Mouse (Mus musculus): ENCODE measurements at regions not wholly inside any gene's neighbourhood (a gene's known extent, or its start where the extent isn't known, plus 50 kb on each side); places are given as distances from the start of the nearest gene placed in this dataset.
A peak's percentile ranks its signal among the peaks of the same experiment; 100 is the strongest.

DNA sequence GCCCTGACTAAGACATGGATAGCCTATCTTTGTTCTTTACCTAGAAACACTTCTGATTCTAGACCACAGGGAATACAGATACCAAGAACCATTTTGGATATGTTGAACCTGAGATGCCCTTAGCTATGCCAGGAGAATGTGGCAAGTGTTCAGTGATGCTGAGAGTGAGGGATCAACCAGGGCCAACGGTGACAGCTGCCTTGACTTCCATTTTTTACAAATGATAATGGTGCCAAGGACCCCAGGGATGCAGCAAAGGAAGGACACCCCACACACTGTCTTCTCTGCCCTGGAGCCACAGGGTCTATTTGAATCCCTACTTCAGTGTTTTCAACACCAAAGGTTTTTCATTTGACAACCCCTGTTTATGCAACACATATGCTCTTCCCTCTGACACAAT, 174.4 kb downstream of the Gsdmc2 start:
- no peak for DNase-seq

DNA sequence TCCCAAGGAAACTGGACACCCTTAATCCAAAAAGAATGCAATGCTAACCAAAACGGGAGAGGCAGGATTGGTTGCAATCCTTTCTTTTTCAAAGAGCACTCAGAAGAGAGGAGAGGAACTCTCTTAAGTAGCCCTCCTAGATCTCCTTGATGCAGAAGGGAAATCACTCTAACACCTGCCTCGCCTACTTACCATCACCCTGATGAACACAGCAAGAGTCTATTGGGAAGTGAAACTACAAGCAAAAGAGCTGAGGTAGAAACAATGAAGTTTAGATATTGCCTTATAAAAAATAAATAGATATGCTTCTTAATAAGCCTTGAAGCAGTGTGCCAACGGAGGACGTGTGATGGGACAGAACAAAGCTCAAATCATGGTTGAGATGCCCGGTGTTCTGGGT, 177.4 kb downstream of the Gsdmc2 start:
- DNase-seq: no peak

DNA sequence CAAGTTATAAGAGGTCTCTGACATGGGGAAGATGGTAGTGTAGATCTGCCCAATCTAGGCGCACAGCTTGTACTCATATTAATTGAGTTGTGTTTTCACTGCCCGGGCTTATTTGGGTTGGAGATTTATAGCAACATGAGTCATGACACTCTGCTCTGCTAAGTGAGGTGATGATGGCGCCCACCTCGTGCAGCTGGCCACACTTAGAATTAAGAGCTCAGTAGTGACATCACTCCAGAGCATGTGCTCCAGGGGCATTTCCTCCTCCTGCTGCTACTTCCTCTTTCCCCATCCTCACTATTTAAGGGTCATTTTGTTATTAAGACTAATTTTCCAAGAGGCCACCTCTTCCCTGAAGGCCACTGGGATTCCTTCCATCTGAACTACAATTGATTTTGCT, 179.5 kb downstream of the Gsdmc2 start:
- no peak for DNase-seq

DNA sequence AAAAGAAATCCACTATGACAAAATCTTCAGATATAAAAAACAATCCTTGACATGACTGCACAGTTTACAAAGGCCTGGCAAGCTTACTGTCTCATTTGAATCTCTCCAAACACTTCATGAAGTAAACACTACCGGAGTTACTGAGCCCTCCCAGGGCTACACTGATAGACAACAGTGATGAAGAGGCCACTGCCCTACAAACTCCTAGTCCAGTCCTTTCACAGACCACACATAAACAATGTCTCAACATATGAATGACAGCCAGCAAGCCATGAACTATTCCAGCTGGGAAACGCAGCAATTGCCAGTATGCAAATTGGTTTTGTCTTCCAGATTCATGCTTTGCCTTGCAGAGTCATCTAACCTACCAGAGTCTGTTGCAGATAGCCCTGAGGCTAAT, 180.1 kb downstream of the Gsdmc2 start:
- no peak for DNase-seq

DNA sequence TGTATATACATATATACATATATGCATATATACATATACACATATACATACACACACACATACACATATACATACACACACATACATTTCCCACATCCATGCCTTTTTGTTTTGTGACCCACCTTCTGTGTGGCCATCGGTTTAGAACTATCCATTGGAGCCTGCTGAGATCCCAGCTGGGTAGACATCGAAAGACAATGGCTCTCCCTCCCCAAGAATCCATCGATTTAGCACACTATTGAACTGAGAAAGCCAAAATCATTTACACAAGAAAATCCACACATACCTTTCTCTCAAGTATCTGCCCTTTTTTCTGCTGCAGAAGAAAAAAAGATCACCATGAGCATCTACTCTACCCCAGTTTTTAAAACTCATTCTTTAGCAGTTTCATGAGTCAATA, 182.8 kb downstream of the Gsdmc2 start:
- no peak for DNase-seq

DNA sequence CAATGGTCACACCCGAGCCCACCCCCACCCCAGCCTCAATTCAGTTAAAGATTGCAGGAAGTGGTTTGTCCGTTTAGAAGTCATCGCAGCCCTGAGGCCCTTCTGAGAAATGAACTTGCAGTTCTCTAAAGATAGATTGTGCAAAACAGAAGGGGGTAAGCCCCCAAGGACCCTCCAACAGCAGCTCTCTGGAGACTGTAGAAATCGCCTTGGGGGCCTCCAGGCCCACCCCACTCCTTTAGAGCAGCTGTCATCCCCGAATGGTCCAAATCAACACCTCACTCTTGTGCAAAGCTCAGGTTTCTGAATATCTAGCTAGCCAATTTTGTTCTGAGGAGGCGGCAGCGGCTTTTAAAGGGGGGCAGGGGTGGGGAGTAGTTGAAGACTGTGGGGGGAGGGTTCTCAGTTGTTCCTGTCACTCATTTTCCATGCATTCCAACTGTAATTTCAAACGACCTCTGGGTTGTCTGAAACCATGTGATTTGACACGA, 186.9 kb downstream of the Gsdmc2 start:
- DNase-seq: no peak

DNA sequence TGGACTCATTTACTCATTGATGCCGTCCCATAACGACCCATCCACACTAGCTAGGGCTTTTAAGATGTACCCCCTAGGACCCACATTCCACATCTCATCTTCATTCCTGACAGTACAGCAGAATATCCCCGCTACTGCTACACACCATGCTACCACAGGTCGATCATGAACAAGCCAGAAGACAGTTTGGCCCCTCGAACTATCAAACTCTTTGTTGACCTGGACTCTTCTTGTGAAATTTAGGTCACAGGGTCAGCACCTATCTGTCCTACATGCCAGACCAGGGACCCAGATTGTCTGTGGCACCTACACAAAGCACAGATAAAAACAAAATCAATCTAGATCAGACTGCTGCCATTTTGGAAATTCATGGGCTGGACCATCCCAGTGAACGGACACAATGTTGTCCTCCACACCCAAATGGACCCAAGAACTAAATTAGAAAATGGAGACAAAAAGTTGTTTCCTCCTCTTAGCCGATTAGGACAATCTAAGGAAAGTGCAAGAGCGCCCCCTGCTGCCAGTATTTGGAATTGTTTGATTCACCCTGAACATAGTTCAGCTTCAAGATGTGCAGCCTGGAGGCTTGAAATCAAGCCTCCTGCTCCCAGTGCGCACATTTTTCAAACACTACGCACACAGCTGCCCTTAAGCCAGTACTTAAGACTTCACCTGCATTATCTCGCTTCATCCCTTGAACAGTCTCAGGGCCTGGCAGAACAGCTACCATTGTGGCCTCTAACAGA, 192.6 kb downstream of the Gsdmc2 start:
- peak; percentile 57 to 86 for DNase-seq

DNA sequence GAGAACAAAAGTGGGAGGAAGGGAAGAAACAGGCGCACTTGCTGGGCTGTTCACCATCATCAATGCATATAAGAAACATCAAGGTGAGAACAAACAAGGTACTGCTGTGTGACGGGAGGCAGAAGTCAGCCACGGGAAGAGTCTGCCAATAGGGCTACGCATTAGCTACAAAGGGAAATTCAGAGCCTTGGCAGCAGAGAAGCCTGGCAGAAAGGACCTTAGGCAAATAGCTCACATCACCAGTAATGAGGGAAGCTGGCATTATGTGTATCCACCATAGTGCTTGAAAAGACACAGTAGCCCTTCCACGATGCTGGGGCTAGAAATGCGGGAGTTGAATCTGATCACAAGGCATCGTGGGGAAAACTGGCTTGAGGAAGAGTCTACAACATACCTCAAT, 193.9 kb downstream of the Gsdmc2 start:
- no peak for DNase-seq

DNA sequence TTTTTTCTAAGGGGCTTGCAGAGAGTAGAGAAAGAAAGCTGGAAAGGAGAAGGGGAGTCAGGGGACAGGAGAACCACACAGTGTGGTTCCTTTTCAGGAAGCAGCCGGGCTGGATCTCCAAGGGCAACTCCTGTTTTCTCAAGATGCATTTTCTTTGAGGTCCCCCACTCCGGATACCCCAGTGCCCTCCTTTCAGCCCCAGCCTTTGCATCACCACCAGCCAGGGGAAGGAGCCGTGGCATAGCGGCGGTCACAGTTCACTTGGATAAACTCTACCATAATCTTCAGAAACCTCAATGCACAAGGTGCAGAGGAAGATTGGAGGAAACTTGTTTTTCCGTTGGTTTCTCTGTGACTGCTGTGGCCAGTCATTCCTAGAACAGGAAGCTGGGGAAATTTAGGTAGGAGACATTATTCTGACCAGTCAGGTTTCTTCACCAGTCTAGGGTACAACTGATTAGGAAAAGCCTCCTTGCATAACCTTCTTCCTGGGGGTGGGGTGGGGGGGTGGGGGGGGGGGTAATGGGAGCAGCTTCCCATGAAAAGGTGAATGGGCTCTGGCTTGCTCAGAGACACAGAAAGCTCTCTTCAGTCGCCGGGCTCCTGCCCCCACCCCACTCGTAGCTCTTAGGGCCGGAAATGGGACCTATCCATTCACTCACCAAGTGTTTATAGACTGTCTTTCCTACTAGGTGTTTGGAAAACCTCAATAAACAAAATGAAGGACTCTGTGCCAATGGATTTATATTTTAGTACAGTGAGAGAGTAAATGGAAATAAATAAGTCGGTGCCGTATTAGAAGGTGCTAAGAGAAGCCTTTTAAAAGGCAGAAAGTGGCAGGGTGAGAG, 196.6 kb downstream of the Gsdmc2 start:
- DNase-seq: peak; percentile 12 to 38

DNA sequence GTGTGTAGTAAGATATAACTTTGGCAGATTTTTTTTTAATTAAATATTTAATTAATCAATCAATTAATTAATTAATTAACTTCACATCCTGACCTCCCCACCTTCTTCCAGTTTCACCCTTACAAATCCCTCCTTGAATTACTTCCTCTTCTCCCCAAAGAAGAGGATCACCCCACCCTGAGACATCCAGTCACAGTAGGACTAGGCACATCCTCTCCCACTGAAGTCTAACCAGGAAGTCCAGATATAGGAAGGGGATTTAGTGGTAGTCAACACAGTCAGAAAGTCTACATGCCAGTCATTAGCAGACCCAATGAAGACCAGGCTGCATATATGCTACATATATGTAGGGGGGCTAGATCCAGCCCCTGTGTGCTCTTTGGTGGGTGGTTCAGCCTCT, 220.2 kb downstream of the Gsdmc2 start:
- DNase-seq: no peak

DNA sequence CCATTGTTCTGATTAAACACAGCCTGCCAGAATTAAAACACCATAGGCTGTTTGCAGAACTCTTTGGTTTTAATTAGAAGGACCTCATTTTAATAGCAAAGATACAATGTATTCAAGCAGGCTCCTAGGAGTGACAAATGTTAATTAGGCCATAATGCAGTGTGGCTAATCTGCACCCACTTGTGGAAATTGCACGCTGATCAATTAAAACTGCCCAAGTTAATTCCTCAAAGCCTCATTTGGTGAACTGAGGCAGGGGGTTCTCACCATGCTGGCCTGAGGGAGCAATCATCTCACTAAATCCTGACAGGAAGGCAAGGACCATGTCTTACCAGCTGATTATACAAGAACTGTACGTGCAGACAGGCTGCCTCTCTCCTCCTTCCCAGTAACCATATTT, 220.7 kb downstream of the Gsdmc2 start:
- DNase-seq: no peak

DNA sequence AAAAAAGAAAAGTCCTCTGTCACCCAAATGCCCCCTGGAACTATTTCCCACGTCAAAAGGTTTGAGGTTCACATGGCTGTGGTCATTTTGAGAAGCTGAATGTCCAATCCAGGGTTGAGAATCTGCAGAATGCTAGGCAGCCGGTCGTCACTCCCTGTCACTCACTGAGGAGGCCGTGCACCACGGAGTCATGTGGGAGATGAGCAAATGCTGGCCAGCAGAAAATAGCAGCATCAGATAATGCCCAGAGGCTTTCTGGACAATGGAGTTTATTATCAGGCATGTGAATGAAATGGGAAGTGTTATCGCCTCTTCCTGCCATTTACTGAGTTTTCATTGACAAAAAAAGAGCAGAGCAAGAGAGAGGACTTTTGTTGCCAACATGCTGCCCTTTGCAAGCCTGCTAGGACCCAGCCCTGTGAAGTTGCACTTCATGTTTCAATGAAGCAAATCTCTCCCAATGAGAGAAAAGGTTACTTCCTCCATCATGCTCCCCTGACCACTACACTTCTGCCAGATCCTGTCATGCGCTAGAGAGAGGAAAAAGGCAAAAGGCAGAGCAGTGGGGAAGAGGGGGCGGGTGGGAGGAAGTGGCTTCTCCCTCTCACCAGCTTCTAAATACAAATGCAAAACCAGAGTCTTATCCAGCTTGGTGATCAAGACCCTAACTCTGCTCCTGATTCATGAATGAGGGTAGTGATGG, 228.3 kb downstream of the Gsdmc2 start:
- DNase-seq: peak in 1 of 2 experiments; percentile 15

DNA sequence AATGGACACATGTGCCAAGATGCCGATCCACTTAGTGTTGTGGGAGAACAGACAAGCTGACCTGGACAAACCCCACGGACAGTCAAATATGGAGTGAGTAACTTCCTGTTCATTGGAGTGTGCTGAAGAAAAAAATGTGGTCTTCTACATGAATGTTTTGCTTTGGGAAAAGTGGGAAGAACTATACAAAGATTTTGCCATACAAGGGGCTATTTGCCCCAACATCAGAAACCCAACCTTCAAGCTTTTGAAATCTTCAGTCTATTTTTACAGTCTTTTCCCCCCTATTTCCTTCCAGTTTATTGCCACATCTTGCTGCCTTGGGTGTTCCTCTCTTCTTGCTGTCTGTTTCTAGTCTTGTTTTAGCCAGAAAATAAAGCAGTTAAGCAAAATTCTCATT, 230.8 kb downstream of the Gsdmc2 start:
- no peak for DNase-seq

DNA sequence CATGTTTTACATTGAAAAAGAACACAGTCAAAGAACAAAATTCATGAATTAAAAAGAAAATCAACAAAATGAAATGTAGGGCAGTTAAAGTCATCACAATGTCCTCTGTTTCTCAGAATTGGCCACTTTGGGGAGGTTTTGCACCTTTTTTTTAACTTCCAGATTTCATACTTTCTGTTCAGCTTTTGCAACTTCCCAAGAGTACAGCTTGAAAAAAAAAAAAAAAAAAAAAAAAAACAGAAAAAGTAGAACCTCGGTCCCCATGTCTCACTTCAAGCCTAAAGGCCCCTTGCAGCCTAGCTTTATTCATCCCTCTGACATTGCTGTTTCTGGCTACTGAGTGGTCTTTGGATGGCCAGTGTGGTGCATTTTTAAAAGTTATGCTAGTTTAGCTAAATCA, 231.9 kb downstream of the Gsdmc2 start:
- no peak for DNase-seq

DNA sequence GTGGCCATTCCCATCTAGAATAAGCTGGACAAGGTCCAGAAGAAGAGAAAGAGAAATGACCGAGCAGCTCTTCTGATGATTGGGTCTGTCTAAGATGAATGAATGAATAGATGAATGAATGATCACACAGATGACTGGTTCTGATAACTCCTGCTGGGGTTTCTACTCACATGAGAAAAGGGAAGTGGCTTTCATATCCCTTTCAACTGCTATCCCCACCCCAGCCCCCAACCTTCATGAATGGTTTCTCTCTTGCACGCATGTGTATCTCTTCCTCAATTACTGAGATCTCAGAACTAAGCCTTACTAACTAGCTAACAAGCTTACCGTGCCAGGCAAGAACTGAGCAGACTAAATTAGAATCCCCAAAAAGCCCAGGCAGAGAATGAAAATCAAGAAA, 233.8 kb downstream of the Gsdmc2 start:
- DNase-seq: no peak

DNA sequence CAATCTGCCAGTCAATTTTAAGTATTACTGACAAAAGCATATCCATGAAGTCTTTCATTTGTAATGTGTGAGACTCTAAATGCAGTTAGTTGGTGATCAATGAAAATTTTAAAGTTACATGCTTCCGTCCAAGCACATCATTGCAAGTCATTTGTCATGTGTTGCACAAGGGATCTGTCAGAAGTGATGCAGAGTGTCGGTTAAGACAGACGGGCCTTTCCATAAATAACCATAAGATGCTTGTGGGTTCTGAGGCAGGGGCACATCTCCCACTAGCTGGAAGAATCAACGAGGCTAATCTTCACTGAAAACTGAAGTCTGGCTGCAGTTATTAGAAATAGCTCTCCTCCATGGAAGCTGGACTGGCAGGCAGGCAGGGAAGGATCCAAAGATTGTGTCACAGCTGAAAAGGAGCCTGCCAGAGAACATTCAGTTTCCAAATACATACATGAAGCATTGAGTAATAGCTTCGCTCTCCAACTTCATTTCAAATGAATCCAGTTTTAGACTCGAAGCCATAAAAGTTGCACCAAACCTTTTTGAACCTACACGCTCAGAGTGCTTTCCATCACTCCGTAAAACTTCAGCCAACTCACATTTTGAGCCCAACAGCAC, 241.8 kb downstream of the Gsdmc2 start:
- peak in 1 of 2 experiments; percentile 22 for DNase-seq

DNA sequence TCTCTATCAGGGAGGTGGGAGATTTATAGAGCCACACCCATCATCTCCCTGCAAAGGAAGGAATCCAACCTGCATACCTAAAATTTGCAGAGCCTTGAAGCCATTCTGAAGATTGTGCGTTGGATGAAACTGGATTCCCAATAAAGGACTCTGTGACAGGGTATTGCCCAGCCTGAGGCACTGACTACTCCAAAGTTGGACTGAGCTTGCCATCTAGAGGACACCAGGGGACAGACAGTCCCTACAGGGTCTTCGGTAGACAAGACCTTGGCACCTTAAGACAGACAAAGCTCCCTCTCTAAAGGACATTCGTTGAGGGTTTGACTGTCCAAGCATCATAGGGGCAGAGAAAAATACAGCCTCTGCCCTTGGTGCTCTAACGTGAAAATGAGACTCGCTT, 243.4 kb downstream of the Gsdmc2 start:
- DNase-seq: peak; percentile 30 to 63

DNA sequence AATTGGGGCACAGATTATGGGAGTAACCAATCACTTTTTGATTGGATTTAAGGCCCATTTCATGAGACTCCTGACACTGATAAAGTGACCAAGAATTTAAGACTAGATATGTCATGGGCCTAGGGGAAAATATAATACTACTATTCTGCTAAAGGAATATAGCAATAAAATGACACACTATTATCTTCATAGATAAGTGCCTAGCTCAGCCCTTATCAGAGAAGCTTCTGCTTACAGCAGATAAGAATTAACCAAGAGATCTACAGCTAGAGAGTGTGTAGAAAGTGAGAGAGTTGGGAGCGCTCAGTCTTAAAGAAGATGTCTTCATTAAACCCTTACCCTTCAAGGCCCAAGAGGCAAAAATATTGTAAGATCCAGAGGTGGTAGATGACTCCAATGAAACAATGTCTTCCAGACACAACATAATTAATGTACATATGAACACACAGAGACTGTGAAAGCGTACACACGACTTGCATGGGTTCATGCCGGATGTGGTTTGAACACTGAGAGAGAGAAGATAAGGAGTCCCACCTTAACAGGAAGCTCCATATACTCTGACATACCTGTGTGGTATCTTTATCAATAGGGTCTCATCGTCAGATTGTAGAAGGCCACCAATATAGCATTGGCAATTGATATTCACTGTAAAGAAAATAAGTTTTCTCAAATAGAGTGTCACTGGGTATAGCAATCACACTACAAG, 252.1 kb downstream of the Gsdmc2 start:
- DNase-seq: no peak

DNA sequence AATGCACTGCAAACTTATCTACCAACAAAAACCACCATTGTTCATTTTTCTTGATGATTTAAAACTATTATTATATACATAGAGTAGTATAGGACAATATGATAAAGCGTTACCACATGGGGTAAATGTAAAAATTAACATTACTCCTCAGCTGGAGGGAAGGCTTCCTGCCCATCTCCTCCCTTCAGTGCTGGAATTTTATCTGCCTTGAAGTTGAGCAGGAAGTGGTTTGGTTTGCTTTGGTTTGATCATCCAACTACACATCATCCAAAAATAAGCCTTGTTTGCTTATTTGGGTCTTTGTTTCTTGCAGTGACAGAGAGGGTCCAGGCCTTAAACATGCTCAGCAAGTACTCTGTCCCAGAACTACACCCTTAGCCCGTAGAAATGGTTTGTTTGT, 285.7 kb downstream of the Gsdmc2 start:
- no peak for DNase-seq

DNA sequence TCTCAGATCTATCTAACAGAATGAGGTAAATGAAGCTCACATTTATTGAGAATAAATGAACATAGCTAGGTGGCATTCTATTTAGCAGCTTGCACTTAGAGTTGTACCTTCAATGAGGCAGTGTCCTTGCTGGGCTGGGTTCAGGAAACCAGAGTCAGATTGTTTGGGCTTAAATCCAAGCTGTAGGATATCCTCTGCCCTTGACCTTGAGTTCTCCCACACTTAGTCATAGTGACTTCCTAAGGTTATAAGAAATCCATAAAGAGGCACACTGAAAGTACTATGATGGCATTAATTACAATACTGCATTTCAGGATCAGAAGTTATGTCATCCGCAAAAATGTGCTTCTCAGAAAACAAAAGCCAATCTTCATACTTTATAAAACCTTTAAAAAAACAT, 286.3 kb downstream of the Gsdmc2 start:
- DNase-seq: no peak

DNA sequence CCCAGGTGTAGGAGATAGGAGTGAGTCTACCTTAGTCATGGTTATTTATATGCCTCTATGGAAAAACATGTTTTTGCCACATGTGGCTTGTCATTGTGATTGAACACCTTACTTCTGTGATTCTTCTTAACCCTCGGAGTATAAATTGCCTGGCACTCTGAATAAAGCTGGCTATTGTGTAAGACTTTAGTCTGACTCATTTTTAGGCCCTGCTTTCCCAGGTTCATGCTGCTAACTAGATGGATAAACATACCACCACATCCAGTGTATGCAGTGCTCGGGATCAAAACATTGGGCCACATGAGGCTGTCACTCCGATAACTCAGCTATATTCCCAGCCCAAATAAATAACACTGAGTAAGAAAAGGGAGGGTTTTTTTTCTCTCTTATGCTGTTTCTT, 287.2 kb downstream of the Gsdmc2 start:
- no peak for DNase-seq

DNA sequence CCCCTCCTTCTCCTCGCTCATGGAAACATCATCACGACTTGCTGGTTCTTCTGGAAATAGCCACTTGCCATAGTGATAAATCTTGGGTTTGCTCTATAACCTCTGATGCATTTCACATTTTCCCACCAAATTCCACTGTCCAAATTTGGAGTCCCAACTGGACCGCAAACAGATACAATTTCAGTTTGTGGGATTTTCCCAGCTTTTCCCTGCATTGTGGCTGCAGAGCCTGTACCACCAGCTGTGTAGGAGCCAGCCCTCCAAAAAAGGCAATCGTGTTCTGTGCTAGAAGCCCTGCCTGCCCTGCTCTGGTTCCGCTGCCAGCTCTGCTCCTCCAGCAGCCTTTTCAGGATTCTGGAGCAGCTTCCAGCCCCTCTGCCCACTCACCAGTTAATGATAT, 291.4 kb downstream of the Gsdmc2 start:
- DNase-seq: no peak

Measured in lung, postnatal 4 days (tissue).